Mouse (Mus musculus) layer of hippocampus, postnatal 25 days (tissue): ENCODE results near the gene Olfr549. TPM values are rescaled to one million over a fixed set of nuclear protein-coding genes. Genes with fewer than 3 reads are reported as not detected.

ENCODE experiments used
- DNase-seq, 2 experiments: peaks; one replicate each; pipeline ENCODE4 v3.0.0; 2022; ENCODE audit warnings: mixed read lengths in 2 of 2, low spot score in 1 of 2; ENCODE audit errors: extremely low spot score in 1 of 2
- total RNA-seq, 2 experiments: library from RNA; stranded (reverse); gene quantifications; 2 replicates each; pipeline ENCODE4 v1.2.3; 2021

Olfr549 gene
- total RNA-seq, 2 experiments from 2014 or later, result not detected

DNA sequence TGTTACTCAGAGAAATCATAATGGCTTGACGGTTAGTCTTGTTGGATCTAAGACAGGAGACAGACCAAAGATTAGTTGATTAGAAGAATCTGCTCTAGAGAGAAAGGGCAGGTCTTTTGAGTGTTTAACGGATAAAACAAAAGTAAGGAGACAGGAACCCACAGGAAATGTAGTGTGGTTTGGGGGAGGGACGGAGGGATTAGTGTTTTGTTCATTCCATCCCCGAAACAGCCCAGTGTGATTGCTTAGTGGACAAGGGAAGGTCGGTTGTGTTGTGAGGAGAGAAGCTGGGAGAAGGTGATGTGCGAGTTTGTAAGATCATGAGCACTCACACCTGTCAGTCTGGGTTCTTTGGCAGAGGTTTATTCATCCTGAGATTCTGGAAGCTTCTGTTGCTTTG, 26.3 kb downstream of the Olfr549 start:
- DNase-seq, result no peak

DNA sequence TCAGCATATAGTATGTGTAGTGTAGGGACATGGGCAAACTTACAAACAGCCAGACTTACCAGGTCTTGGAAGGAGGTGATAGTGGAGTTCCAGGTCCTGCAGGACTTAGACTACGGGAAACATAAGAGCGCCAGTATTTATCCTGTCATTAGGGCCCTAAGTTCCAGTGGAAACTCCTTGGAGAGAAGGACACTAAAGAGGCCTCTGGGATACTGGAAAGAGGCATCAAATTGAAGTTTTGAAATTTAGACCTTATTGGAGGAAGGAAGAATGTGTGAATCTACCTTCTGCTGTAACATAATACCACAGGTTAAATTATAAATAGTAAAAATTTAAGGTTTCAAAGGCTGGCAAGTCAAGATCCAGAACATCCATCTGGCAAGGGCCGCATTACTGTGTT, 42.1 kb downstream of the Olfr549 start, which contains the start of gene Olfr551:
TSS of gene Olfr551 (minus strand) at position 101 of the 400 bp plus-strand sequence.
- no peak for DNase-seq

DNA sequence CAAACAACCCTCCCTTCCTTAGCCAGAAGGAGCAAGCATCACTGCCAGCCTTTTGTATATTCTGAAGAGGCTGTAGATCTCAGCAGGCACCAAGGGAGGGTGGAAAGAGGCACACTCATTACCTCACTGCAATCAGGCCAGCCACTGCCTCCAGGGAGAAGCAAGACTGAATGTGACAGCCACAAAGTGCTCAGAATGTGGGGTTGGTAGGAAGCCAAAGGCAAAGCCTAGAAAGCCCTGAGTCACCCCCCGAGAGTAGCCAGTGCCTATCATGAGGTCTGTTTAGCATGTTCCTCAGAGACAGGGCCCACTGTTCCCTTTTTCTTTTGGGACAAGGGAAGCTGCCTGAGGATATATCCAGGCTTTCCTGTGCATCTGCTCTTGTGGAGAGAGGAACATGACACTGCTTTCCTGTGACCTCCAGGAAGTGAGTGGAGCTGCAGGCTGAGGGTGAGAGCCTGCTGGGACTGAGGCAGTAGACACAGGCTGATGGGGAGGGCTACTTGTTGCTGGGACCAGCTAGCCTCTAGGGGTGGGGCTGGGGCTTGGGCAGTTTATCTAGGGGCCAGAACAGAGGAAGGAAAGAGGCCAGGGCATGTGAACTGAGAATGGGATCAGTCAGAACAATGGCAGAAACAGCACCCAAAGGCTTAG, 47.8 kb downstream of the Olfr549 start, which contains the start of gene Olfr552:
TSS of gene Olfr552 (plus strand) at position 393 of the 654 bp plus-strand sequence.
- DNase-seq, result no peak

Other genes starting within 250 kb of the Olfr549 start
- 10 to 100 TPM; 10.2 to 10.8 TPM for gene Rrm1, start 108.2 kb upstream of the Olfr549 start, total RNA-seq
- not detected for gene Olfr543, start 68.2 kb upstream of the Olfr549 start, total RNA-seq
- not detected for gene Olfr544, start 61.6 kb upstream of the Olfr549 start, total RNA-seq
- not detected for gene Olfr545, start 50.3 kb upstream of the Olfr549 start, total RNA-seq
- not detected for gene Olfr547, start 15.1 kb upstream of the Olfr549 start, total RNA-seq
- gene Olfr548-ps1, start 9.0 kb upstream of the Olfr549 start, total RNA-seq, result not detected
- gene Trim21, start 15.6 kb downstream of the Olfr549 start, total RNA-seq, result 1 to 10 TPM; 2.1 to 3.6 TPM
- gene Olfr550, start 21.6 kb downstream of the Olfr549 start, total RNA-seq, result 1 to 10 TPM in 1 of 2 experiments, under 1 TPM in 1; 0.89 to 1.3 TPM
- gene Olfr551, start 42.0 kb downstream of the Olfr549 start, total RNA-seq, result not detected
- under 1 TPM in 1 of 2 experiments, not detected in 1; 0.10 TPM for gene Olfr552, start 47.9 kb downstream of the Olfr549 start, total RNA-seq
- gene Olfr553, start 68.3 kb downstream of the Olfr549 start, total RNA-seq, result not detected
- gene Olfr554, start 88.6 kb downstream of the Olfr549 start, total RNA-seq, result not detected
- gene Olfr555, start 109.0 kb downstream of the Olfr549 start, total RNA-seq, result not detected
- under 1 TPM in 1 of 2 experiments, not detected in 1; 0.10 TPM for gene Olfr556, start 115.0 kb downstream of the Olfr549 start, total RNA-seq
- 1 to 10 TPM; 4.5 to 7.6 TPM for gene Trim68, start 137.5 kb downstream of the Olfr549 start, total RNA-seq
- not detected for gene Olfr557, start 146.0 kb downstream of the Olfr549 start, total RNA-seq
- under 1 TPM; 0.49 TPM for gene Olfr558, start 152.3 kb downstream of the Olfr549 start, total RNA-seq
- not detected for gene Olfr33, start 169.2 kb downstream of the Olfr549 start, total RNA-seq
- gene Olfr559, start 177.6 kb downstream of the Olfr549 start, total RNA-seq, result not detected
- not detected for gene Olfr560, start 209.5 kb downstream of the Olfr549 start, total RNA-seq
- gene Olfr78, start 209.6 kb downstream of the Olfr549 start, total RNA-seq, result under 1 TPM in 1 of 2 experiments, not detected in 1; 0.12 TPM
- gene Olfr561, start 221.4 kb downstream of the Olfr549 start, total RNA-seq, result not detected